Mouse (Mus musculus) frontal cortex, postnatal 25 days (tissue): ENCODE results near the gene Ptgfrn.

Experiments
- DNase-seq, 2 experiments: peaks; one replicate each; pipeline ENCODE4 v3.0.0; 2022; ENCODE audit warnings: low spot score in 2 of 2

Gene Ptgfrn

DNA sequence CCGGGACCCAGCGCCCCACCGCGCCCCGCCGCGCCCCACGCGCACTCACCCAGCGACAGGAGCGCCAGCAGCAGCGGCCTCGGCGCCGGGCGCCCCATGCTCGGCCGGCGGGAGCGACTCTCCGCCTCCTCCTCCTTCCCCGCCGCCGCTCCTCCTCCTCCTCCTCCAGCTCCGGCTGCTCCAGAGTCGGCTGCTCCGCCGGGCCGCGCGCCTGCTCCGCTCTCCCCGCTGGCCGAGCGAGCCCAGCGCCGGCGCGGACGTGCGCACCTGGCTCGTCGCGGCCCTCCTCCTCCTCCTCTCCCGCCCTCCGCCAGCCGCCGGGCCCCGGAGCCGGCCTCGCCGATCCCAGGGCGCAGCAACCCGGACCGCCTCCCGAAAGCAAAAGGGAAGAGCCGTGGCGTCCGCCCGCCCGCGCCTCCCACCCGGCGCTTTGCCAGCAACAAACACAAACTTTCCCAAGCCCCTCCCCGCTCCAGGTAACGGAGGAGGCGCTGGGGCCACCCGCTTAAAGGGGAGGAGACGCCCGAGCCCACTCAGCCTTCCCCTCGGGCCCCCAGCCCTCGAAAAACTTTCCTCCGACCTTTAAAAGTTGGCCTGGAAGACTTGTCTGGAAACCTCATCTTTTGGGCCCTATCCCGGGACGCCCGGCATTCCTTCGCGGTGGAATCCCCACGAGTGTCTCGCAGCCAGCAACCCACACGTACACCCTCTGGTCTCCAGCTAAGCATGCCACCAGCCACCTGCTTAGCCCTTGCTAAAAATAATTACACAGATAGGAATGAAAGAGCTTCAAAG, at the start of gene Ptgfrn:
TSS of gene Ptgfrn (minus strand) at position 236 of the 795 bp plus-strand sequence.
- no peak for DNase-seq

DNA sequence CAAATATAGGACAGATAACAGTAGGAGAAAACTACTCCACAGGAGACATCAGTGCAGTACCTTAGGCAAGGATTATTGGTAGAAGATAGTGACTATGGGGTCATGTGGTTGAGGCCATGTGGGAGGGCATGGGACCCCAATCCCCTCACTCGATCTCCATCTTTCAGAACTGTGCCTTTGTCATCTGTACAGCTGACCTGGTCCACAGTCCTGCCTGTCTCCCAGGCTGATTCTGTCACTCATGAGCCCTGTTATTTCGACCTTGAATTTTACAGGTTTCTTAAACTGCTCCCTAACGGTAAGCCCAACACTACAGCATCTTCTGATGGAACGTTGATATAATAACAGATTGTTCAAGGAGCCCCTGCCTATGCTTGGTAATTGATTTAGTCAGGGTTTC, 49.6 kb upstream of the Ptgfrn start:
- DNase-seq = no peak

DNA sequence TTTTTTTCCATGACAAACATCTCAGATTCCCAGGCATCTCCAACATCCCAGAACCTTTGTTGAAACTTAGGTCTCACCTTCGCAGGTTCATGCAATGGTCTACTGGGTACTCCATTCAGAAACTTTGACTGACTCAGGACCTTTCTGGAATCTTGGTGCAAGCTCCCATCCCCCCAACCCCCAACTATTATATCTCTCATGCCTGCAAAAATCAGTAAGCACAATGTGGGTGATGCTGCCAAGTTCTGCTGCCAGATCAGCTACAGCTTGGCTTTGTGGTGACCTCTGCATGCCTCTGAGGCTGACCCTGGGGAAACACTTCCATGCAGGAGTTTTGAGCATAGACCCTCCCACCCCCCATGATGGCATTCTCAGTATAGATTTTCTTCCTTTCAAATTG, 44.0 kb upstream of the Ptgfrn start:
- no peak for DNase-seq

DNA sequence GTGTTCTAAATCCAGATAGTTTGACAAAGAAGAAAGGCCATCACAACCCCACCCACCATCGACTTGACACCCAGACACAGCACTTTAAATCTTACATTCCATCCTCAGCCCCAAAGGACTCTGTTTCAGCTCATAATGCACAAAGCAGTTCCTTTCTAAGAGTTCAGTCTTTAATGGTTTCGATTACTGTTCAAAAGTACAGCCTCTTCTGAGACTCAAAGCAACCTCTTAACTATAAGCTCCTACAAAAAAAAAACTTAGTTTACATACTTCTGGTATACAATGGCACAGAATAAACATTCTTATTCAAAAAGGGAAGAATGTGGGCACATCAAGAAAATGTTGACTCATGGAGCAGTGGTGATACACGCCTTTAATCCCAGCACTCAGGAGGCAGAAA, 43.3 kb upstream of the Ptgfrn start:
- no peak for DNase-seq

DNA sequence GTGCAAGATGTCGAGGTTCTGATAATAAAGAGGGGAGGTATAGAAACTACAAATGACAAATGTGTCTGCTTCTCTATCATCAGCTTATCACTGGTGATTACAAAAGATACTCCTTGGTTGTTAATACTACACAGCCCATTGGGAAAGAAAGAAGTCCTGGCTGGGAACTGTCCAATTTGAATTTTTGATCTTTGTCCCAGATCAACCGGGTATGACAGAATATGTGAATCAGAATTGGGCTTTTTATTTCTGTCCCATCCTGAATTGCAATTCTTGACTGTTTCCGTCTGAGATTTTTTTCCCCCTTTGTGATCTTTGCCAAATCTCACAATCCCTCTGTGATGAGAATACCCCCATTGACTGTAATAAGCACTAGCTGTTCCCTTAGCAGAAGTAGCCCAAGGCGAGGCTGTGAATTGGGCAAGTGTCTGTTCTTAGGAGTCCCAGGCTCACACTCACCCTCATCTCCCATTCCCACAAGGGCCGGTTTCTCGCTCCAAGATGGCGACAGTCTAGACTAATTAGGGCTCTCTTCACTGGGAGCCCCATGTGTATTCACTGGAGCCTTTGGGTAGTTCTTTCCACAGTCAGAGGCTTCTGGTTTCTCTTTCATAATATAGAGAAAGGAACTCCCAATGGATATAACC, 36.2 kb upstream of the Ptgfrn start:
- DNase-seq = no peak

DNA sequence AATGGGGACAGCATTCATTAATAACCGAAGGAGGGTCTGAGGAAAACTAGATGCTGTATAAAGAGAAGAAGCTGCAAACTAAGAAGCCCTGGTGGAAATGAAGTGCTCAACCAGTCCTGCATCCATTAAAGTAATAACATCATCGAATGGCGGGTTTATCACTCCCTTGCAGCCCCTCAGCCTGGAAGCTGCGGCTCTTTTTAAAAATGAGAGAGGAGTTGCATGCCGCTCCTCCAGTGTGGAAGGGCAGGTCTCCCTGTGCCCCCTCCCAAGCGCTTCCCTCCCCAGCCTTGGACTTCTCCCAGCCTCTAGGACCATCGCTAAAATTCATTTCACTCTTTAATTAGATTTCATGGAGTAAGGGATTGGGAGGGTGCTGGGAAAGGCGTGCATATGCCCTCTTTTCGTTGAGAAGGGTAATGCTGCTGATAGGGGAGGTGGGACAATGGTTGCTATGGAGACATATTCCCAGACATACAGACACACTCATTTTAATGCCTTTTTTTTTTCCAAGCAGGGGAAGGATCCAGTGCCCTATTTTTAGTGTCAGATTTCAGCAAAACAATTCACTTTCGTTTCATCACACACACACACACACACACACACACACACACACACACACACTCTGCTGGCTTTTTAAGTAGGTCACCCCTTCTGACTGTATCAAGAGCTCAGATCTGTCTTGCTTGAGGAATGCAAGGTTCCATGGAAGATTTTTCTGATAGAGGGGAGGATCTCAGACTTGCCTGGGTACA, 35.4 kb upstream of the Ptgfrn start:
- DNase-seq = no peak

DNA sequence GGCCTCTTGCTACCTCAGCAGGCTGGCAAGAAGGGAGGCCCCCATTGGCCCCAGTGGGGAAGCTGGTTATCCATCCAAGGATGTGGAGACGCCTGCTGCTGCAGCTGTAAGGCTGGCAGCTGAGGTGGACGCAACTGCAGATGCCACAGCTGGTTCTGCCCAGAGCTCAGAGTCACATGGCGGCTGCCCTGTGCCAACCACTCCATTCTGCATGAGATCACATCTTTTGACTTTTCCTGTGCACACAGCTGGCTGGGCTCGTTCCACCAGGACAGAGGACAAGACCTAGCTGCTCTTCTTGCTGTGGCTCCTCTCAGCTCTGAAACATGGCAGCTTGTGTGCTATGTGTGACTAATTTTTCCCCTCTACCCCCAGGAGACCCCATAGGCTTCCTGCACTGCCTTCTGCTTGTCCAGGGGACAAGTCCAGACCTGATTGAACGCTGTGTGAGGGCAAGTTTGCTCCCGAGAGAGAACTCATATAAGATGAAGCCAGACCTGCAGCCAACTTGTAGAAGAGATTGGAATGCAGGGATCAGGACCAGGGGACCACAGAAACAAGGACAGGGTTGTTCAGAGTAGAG, 34.4 kb upstream of the Ptgfrn start:
- DNase-seq = no peak

DNA sequence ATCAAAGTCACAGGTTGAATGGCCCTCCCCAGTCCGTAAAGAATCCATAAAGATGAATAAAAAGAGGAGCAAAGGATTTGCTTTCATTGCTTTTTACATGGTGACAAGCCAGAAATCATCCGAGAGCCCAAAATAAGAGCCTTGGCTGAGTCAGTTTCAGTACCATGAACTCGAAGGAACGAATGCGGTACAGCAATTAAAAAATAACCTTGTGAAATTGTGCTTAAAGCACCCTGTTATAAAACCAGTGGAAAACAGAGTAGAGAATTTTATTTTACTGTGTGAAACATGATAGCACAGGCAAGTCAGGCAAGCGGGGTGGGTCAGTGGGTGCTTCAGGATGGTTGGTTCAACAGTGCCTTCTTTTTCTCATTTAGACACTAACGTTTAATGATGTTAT, 33.4 kb upstream of the Ptgfrn start:
- DNase-seq = no peak

DNA sequence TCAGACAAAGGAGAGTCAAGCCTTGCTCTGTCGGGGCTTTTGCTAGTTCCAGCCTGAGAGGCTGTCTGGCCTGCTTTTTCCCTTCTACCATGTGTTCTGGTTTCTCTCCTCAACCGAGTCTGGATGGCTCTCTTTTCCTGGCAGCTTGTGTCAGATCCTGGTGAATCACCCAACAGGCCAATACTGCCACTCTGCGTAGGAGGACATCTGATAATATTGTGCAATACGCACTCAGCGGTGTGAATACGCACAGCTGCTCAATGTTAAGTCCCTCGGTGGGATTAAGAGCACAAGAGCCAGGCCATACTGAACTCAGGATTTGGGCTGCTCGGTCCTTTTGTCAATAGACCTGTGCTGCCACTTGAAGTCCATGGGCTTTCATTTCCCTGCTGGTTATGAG, 31.8 kb upstream of the Ptgfrn start:
- no peak for DNase-seq

DNA sequence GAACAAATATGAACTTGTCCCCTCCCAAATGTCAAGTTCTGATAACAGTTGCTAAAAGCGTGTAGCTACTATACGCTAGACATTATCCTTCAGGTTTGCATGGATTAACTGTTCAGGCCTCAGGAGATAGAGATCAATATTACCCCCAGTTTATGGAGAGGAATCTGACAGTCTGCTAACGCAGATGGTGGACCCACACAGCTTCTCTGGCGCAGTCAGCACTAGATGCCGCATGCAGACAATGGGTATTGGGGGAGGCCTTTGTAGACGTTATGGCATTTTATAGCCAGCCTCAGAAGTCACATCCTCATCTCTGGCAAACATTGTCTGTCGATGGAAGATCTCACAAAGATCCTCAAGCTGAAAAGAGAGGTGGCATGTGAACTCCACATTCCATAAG, 29.9 kb upstream of the Ptgfrn start:
- DNase-seq = no peak

DNA sequence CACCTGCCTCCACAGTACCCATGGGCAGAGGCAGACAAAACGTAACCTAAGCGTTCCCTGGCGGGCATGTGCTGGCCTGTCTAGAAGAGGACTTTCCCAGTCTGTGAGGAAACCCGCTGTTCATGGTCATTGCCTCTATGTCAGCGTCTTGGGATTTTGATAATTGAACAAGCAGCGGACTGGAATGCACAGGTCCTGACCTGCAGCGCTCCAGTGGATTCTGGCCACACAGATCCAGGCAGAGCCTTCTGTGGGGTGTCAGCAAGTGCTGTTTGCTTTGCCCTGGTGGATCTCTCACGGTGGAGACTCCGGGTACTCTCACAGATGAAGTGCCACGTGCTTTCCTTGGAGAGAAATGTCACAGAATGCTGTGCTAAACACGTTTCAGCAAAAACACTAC, 26.4 kb upstream of the Ptgfrn start:
- no peak for DNase-seq

DNA sequence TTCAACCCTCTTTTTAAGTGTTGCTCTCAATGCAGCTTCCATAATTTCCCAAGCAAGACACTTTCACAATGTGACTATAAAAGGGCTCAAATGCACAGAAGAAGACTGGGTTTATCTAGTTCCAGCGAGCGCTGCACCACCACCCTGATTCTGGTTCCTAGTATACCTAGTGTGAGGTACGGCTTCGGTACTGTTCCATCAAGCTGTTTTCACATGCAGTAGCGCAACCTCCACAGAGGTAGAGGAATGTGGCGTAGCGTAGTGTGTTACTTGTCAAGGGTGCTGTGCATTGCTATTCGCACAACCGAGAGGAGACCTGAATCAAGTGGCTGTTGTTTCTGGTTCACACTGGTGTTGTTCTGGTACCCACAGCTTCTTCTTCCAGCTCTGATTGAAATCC, 24.8 kb upstream of the Ptgfrn start:
- DNase-seq = no peak

DNA sequence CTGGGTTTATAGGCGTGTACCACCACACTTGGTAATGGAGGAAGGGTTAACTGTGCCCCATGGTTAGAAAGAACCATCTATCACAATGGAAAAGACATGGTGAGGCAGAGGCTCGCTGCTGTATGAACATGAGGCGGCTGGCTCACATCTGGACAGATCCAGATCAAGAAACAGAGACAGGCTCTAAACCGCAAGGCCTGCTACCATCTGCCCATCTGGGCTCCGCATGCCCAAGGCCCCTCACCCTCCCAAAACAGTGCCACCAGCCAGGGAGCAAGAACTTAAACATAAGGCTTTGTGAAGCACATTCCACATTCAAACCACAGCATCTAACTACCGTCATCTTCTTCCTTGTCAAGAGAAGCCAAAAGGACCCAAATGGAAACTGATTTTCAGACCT, 22.9 kb upstream of the Ptgfrn start:
- DNase-seq = no peak

DNA sequence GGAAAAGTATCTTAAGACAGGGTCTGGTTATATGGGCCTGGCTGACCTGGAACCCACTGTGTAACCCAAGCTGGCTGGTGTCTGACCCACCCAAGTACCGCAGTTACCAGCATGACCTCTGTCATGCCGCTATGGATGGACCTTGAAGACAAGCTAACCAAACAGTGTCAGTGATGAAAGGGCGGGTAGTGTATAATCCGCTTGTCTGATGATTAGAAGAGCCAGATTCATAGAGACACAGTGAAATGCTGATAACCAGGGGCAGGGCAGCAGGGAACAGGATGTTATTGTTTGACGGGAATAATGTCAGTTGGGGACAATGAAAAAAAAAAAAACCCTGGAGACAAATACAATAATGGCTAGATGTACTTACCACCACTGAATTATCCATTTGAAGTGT, 21.7 kb upstream of the Ptgfrn start:
- DNase-seq = no peak

DNA sequence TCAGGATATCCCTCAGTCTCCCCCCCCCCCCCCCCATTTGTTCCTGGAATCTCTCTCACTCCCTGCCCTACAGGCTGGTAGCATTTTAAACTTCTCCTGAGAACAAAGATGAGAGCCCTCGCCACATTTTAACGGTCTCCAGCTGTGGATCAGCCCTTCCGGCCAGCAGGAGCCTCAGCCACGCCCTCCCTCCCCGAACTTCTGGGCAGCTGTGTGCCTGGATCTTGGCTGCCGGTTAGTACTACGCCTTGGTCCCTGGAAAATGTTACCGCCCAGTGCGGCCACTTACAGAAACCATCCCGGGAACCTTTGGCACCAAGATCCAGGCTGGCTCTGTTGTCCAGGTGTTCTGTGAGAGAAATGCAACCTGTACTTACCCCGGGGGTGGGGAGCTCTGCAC, 20.4 kb upstream of the Ptgfrn start:
- DNase-seq = no peak

DNA sequence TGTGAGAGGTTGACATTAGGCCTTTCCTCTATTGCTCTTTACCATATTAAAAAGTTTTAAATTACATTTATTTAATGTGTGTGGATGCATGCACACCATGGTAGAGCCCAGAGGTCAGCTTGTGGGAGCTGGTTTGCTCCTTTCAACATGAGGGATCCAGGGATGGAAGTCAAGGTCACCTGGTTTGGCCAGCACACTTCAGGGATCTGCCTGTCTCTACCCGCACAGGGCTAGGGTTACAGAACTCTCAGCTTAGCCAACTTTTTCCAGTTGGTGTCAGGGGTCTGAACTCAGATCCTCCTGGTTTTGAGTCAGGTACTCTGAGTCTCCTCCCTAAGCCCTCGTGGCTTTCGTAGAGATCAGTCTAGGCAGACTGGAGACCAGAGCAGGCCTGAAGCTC, 19.5 kb upstream of the Ptgfrn start:
- DNase-seq = no peak

DNA sequence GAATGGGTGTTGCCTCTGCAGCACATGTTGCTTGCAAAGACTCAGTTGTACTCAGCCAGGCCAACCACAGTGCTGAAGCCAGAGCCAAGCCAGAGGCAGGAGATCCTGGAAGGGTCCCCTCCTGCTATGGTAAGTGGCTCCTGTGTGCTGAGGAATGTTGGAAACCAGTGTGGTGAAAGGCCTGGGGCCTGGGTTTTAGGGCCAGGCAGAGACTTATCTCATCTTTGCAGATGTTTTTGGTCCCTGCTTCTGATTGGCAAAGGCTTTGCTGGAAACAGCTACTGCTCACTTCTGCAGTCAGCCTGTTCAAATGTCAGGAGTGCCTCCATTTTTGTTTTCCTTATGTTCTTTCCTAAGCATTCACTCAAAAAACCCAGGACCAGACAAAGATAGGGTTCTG, 19.0 kb upstream of the Ptgfrn start:
- DNase-seq = no peak

DNA sequence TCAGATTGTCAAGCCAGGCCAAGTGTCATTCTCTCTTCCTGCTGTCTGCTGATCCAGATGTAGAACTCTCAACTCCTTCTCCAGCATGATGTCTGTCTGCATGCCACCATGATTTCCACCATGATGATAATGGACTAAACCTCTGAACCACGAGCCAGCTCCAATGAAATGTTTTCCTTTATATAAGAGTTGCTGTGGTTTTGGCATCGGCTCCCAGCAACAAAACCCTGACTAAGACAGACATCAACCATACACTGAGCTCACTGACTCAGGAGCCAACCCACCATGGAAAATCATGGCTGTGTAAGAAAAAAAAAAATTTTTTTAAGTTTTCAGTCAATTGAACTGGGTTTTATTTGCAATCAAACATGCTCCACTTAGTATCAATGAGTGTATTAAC, 17.7 kb upstream of the Ptgfrn start:
- no peak for DNase-seq

DNA sequence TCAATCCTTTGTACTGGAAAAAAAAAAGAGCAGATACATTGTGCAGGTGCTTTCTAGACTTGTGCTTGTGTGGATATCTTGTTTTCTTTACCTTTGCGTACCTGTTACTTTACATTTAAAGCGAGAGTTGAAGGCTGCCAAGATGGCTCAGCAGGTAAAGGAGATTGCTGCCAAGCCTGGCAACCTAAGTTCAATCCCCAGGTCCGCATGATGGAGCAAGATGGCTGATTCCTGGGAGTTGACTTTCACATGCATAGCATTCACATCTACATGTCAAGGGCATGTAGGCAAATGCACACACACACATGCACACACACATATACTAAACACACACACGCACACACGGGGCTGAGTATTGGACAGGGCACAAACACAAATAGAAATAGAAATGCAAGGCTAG, 14.6 kb upstream of the Ptgfrn start:
- no peak for DNase-seq

DNA sequence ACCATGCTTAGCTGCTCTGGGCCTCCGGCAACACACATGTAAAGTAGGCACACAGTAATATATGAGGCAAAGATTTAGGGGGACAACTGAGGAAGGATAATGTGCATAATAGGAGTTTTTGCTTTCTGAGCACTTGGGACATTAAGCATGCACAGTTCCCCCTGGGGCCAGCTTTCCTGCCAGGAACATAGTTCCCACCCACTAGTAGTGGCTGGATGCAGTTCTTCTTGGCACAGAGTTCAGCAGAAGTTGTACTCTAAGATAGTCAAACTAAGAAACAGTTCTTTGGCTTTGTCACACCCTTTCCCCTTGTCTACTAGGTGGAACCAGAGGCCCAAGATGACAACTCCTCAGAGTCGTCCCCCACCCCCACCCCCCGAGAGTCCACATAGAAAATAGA, 12.4 kb upstream of the Ptgfrn start:
- DNase-seq = no peak

DNA sequence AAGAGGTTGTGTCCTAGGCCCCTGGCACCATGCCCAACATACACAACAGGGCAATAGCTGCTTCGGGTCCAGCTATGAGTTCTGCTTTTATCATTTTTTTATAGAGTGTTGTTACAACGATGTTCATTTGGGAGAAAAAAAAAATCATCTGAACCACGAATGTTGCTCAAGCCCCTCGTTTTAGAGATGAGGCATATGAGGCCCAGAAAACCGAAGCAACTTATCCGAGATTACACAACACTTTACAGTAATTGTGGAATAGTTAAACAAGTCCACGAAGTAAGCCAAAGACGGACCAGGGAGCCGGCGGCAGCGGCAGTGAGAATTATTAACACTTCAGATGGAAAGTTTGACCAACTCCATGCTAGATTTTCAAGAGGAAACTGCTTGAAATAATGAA, 7.7 kb upstream of the Ptgfrn start:
- no peak for DNase-seq

DNA sequence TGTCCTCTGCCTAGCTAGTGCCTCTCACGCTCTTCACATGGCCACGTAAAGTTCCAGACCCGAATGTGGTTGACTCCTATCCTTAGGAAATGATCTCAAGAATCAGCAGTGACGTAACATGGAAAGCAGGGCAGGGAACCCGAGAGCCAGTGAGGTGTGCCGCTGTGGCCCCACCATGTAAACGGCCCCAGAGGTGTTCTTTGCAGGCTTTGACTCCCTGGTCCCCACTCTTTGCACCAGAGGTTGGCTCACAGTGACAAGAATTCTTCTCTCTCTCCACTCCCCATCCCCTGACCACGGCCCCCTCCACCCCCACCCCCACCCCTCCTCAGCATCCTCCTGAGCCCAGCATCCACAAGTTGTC, 7.3 kb upstream of the Ptgfrn start:
- no peak for DNase-seq
